Mouse (Mus musculus) megakaryocyte, embryonic 14.5 days (primary cell): Measurements from ENCODE around the gene Irak1.

Experiments used
- FLI1 ChIP-seq: IDR thresholded peaks from 2 replicates; pipeline ENCODE4 v1.6.1; 2012; ENCODE audit warnings: low read length, inconsistent platforms, mixed read lengths
- GATA1 ChIP-seq: IDR thresholded peaks from 3 replicates; pipeline ENCODE4 v1.6.1; 2012; ENCODE audit warnings: mixed read lengths, low read length, inconsistent platforms, borderline replicate concordance

- TF ChIP-seq GATA1 (no peak), FLI1 (no peak)
Observed at GRCm38 (mm10) chrX:73976283-73976682, 47.4 kb downstream of the Irak1 start.
